Mouse (Mus musculus): ENCODE measurements around the gene Nav2.

DNA sequence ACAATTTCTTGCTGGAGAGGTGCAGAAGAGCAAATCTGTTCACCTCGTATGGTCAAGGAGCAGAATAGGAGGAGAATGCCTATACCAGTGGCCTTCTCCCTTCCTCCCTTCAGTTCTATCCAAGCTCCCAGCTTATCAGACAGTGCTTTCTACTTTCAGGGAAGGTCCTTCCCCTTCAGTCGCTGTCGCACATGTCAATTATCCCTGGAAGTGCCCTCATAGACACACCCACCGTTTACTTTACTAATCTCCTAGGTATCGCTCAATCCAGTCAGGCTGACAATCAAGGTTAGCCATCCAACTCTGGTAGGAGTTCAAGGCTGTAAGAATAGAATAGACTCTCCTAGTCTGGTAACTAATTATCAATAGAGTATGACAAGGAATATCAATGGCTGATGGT, 277.5 kb downstream of the Nav2 start:
- TF ChIP-seq CTCF (IDR thresholded peaks at IDR 0.05; ENCODE audit: low read depth) (no peak), EP300 (optimal IDR thresholded peaks at IDR 0.05) (no peak)
